ENCODE assay signal across 8 mouse cellular contexts in genomic region chr4:125282154-125282973, GRCm38 (mm10).
A peak's percentile ranks its signal among the peaks of the same experiment; 100 is the strongest.
DNase-seq lines count a peak whose midpoint lies in the region; ATAC-seq and TF ChIP-seq lines count a peak whose summit lies in the region.

No protein-coding gene starts in this region.

- H3K27ac ChIP-seq in cerebellum, adult 2 months (ENCODE audit: insufficient read depth, low read length), result no peak overlapping the region
- H3K27ac ChIP-seq in forebrain, postnatal 0 days (ENCODE audit: low read depth, low read length), result peak overlapping the region; percentile 45; the same call in 1 of the 2 replicates
- peak overlapping the region; percentile 60; the same call in 1 of the 2 replicates for H3K27ac ChIP-seq in hindbrain, embryonic 12.5 days
- peak overlapping the region; percentile 34; the same call in 1 of the 2 replicates for H3K27ac ChIP-seq in midbrain, embryonic 14.5 days (replicated peaks; ENCODE audit: low read depth, low read length)

- peak overlapping the region; percentile 23 for H3K9ac ChIP-seq in forebrain, postnatal 0 days
- H3K9ac ChIP-seq in hindbrain, embryonic 12.5 days, result no peak overlapping the region
- no peak overlapping the region; the same call in 1 of the 2 replicates for H3K9ac ChIP-seq in midbrain, embryonic 14.5 days (replicated peaks; ENCODE audit: low read length)

- H3K9me3 ChIP-seq in forebrain, postnatal 0 days (ENCODE audit: low read length), result no peaks in the 10 kb centered on the region
- H3K9me3 ChIP-seq in hindbrain, embryonic 12.5 days (replicated peaks), result no peaks in the 10 kb centered on the region
- no peaks in the 10 kb centered on the region for H3K9me3 ChIP-seq in midbrain, embryonic 14.5 days (ENCODE audit: control insufficient read depth, low read length)

- 6% methylated on average over 21 of the region's 21 CpGs for WGBS in cerebellum, adult 2 months
- 15% methylated on average over 21 of the region's 21 CpGs for WGBS in forebrain, postnatal 0 days
- 18% methylated on average over 21 of the region's 21 CpGs for WGBS in hindbrain, embryonic 12.5 days
- 12% methylated on average over 21 of the region's 21 CpGs for WGBS in midbrain, embryonic 14.5 days

- DNase-seq in adrenal gland, adult (ENCODE audit: inconsistent age in 2 of 2, low spot score in 1 of 2), result peak; percentile 50 to 76
- DNase-seq in cerebellum, adult 2 months, result peak; percentile 60 to 73
- DNase-seq in forebrain, postnatal 0 days, result peak; percentile 89
- peak; percentile 83 to 84 for DNase-seq in layer of hippocampus, postnatal 14 days (ENCODE audit: low spot score in 2 of 2)
- peak; percentile 90 for DNase-seq in midbrain, embryonic 14.5 days
- DNase-seq in thymus, postnatal 0 days (ENCODE audit: low spot score), result no peak

- peak; percentile 93 for ATAC-seq in forebrain, postnatal 0 days
- ATAC-seq in hindbrain, embryonic 12.5 days (ENCODE audit: low FRiP score), result peak; percentile 92
- ATAC-seq in midbrain, embryonic 14.5 days (ENCODE audit: low FRiP score, low TSS enrichment), result peak; percentile 90
- ATAC-seq in erythroblast, adult 5-6 weeks (replicated peaks; ENCODE audit: low FRiP score, poor library complexity, severe bottlenecking), result no peak

- no peak for TF ChIP-seq CTCF in cerebellum, adult 2 months (IDR thresholded peaks at IDR 0.05; ENCODE audit: borderline replicate concordance, insufficient read depth, low read depth, low read length)
- no peak for TF ChIP-seq CTCF in forebrain, postnatal 0 days (IDR thresholded peaks at IDR 0.05; ENCODE audit: low read depth)

- H3K4me3 ChIP-seq in cerebellum, adult 2 months (replicated peaks; ENCODE audit: insufficient read depth, low read depth, low read length), result peak overlapping the region; percentile 35
- H3K4me3 ChIP-seq in forebrain, postnatal 0 days (ENCODE audit: low read depth, low read length), result peak overlapping the region; percentile 25
- H3K4me3 ChIP-seq in hindbrain, embryonic 12.5 days, result no peak overlapping the region
- no peak overlapping the region; the same call in 1 of the 2 replicates for H3K4me3 ChIP-seq in midbrain, embryonic 14.5 days (replicated peaks; ENCODE audit: low read depth, low read length)

- H3K4me1 ChIP-seq in cerebellum, adult 2 months (ENCODE audit: control insufficient read depth, insufficient read depth, low read length), result no peaks in the 10 kb centered on the region
- H3K4me1 ChIP-seq in forebrain, postnatal 0 days (ENCODE audit: insufficient read depth), result peaks cover 13% of the 10 kb centered on the region
- peaks cover 18% of the 10 kb centered on the region for H3K4me1 ChIP-seq in hindbrain, embryonic 12.5 days
- H3K4me1 ChIP-seq in midbrain, embryonic 14.5 days (ENCODE audit: control insufficient read depth, insufficient read depth, low read length), result peaks cover 12% of the 10 kb centered on the region

- TF ChIP-seq POLR2A in cerebellum, adult 2 months (IDR thresholded peaks at IDR 0.05; ENCODE audit: borderline replicate concordance, insufficient read depth, low read length), result no peak

- H3K4me2 ChIP-seq in forebrain, postnatal 0 days (ENCODE audit: low read depth), result peak overlapping the region; percentile 50
- H3K4me2 ChIP-seq in hindbrain, embryonic 12.5 days (replicated peaks), result peak overlapping the region; percentile 44
- peak overlapping the region; percentile 37 for H3K4me2 ChIP-seq in midbrain, embryonic 14.5 days (ENCODE audit: low read length)

- no peaks in the 10 kb centered on the region for H3K27me3 ChIP-seq in cerebellum, adult 2 months (ENCODE audit: control insufficient read depth, insufficient read depth, low read length)
- H3K27me3 ChIP-seq in forebrain, postnatal 0 days (ENCODE audit: insufficient read depth, low read length), result no peaks in the 10 kb centered on the region; the same call in 1 of the 2 replicates
- peaks cover 8% of the 10 kb centered on the region; the same call in 1 of the 2 replicates for H3K27me3 ChIP-seq in hindbrain, embryonic 12.5 days
- H3K27me3 ChIP-seq in midbrain, embryonic 14.5 days (ENCODE audit: control insufficient read depth, insufficient read depth, low read length), result no peaks in the 10 kb centered on the region

- H3K36me3 ChIP-seq in forebrain, postnatal 0 days (ENCODE audit: insufficient read depth), result no peaks in the 10 kb centered on the region
- H3K36me3 ChIP-seq in hindbrain, embryonic 12.5 days, result no peaks in the 10 kb centered on the region
- no peaks in the 10 kb centered on the region for H3K36me3 ChIP-seq in midbrain, embryonic 14.5 days (ENCODE audit: control insufficient read depth, insufficient read depth, low read length)

Comparison
In these comparisons a context has a peak if more than half of its experiments do, and no peak if none do; other contexts are left out.
1. H3K4me3 ChIP-seq: peak in cerebellum, adult 2 months (single experiment) and forebrain, postnatal 0 days (single experiment); none in hindbrain, embryonic 12.5 days (single experiment) and midbrain, embryonic 14.5 days (single experiment).
2. Peak in every context shown above with its lines, with median percentiles within 50 percentile points of each other: H3K4me2 ChIP-seq.